Mouse (Mus musculus) heart, adult 2 months (tissue): ENCODE results near the gene Qk.

Experiments used
- CTCF ChIP-seq: fragments of 200-600 bp; IDR thresholded peaks from 2 replicates; pipeline ENCODE4 v1.8.1; 2022; ENCODE audit warnings: antibody characterized with exemption, mild to moderate bottlenecking, moderate library complexity
- EP300 ChIP-seq: fragments of 200-500 bp; IDR thresholded peaks from 2 replicates; pipeline ENCODE4 v1.6.1; 2011; ENCODE audit warnings: low read depth, low read length, control low read depth; ENCODE audit not compliant: insufficient read depth
- POLR2A ChIP-seq: fragments of 200-500 bp; IDR thresholded peaks from 2 replicates; pipeline ENCODE4 v1.6.1; 2011; ENCODE audit warnings: mild to moderate bottlenecking, low read depth, low read length, control low read depth; ENCODE audit not compliant: insufficient read depth

DNA sequence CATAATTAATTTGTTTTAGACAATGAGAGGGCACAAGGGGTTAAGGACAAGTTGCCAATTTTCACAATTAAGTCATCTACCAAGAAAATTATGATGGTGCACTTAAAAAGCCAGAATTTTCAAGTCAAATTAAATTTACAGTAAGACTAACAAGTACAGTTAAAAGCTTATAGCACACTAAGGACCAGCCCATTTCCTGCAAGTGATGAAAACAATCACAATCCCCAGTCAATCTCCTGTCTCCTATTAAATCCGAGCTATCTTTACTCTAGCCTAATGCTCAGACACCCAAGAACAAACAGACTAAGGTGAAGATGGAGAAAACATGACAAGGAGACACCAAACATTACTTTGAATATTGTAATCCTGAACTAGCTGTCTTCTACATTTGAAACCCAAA lies 3.2 kb downstream of the Qk start:
- TF ChIP-seq POLR2A (no peak), EP300 (no peak), CTCF (no peak)
